Mouse (Mus musculus) ES-Bruce4 (cell line): Measurements from ENCODE around the gene Hbq1a.

Experiments
- CTCF ChIP-seq: IDR thresholded peaks from one replicate; pipeline ENCODE4 v1.8.1; 2011; ENCODE audit warnings: low read depth, low read length
- EP300 ChIP-seq: IDR thresholded peaks from 2 replicates; pipeline ENCODE4 v1.6.1; 2011; ENCODE audit warnings: low read depth, low read length; ENCODE audit not compliant: insufficient read depth
- POLR2A ChIP-seq: IDR thresholded peaks from one replicate; pipeline ENCODE4 v1.8.1; 2011; ENCODE audit warnings: low read length; ENCODE audit not compliant: insufficient read depth

DNA sequence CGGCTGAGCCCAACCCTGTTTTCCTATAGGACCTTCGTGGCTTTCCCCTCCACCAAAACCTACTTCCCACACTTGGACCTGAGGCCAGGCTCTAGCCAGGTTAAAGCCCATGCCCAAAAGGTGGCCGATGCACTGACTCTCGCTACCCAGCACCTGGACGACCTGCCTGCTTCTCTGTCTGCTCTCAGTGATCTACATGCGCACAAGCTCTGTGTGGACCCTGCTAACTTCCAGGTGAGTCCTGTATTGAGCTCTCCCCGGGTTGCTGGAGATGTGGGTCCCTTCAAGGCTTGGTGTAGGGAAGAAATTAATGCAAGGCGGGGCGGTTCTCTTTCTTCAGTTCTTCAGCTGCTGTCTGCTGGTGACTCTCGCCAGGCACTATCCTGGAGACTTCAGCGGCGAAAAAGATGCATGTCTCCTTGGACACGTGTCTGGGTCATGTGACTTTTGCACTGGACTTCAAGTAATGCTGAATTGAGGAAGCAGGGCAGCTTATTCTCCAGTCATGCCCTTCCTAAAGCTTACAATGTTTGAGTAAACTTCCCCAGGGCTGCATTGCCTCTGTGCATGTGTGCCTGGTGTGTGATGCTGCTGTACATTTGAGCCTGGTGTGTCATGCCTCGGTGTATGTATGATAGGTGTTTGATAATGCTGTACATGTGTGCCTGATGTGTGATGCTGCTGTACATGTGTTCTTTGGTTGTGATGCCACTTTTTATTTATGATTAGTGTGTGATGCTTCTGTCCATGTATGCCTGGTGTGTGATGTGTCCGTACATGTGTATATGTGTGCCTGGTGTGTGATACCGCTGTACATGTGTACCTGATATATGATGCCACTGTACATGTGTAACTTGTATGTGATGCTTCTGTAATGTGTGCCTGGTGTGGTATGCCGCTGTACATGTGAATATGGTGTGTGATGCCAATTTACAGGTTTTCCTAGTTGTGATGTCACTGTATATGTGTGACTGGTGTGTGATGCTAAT, 704 bp downstream of the Hbq1a start:
- no peak for TF ChIP-seq CTCF
- TF ChIP-seq EP300 = no peak
- no peak for TF ChIP-seq POLR2A
